Mouse (Mus musculus) neural tube, embryonic 10.5 days (tissue): Measurements from ENCODE around the gene Ano9.

Source experiments
- DNase-seq: peaks from one replicate; pipeline ENCODE4 v3.0.0-alpha.2; 2017; ENCODE audit warnings: low spot score; ENCODE audit errors: extremely low spot score

Gene Ano9

GRCm38 (mm10) chr7:141103161-141103560 is 14.4 kb downstream of the Ano9 start:
- no peak for DNase-seq

GRCm38 (mm10) chr7:141099911-141100691 is 17.5 kb downstream of the Ano9 start, which contains the start of gene Sigirr:
Gene Sigirr (minus strand): TSS chr7:141100572.
- peak; percentile 52 for DNase-seq

- no peak for DNase-seq
These were observed 20.4 kb downstream of the Ano9 start for GRCm38 (mm10) chr7:141097177-141097576.

GRCm38 (mm10) chr7:141096649-141097056 is 21.0 kb downstream of the Ano9 start:
- no peak for DNase-seq

GRCm38 (mm10) chr7:141096021-141096420 is 21.6 kb downstream of the Ano9 start:
- DNase-seq, result no peak

- no peak for DNase-seq
These were observed 23.0 kb downstream of the Ano9 start for GRCm38 (mm10) chr7:141094487-141095205.

GRCm38 (mm10) chr7:141093950-141094349 is 23.7 kb downstream of the Ano9 start:
- no peak for DNase-seq

GRCm38 (mm10) chr7:141092051-141092735 is 25.4 kb downstream of the Ano9 start:
- DNase-seq, result peak; percentile 82

- DNase-seq, result no peak
These were observed 27.4 kb downstream of the Ano9 start for GRCm38 (mm10) chr7:141090228-141090627.

- DNase-seq, result no peak
These were observed 29.1 kb downstream of the Ano9 start for GRCm38 (mm10) chr7:141088473-141088872.

GRCm38 (mm10) chr7:141087894-141088293 is 29.7 kb downstream of the Ano9 start:
- no peak for DNase-seq

- no peak for DNase-seq
These were observed 37.8 kb downstream of the Ano9 start for GRCm38 (mm10) chr7:141079481-141080449.

- no peak for DNase-seq
These were observed 38.7 kb downstream of the Ano9 start for GRCm38 (mm10) chr7:141078876-141079275.

GRCm38 (mm10) chr7:141077841-141078240 is 39.8 kb downstream of the Ano9 start, which contains the start of gene Pkp3:
Gene Pkp3 (plus strand): TSS chr7:141078218.
- no peak for DNase-seq

GRCm38 (mm10) chr7:141073782-141074181 is 43.8 kb downstream of the Ano9 start:
- no peak for DNase-seq

GRCm38 (mm10) chr7:141072017-141072745 is 45.4 kb downstream of the Ano9 start:
- DNase-seq, result no peak

- DNase-seq, result peak; percentile 82
These were observed 47.3 kb downstream of the Ano9 start for GRCm38 (mm10) chr7:141070058-141070862.

- DNase-seq, result no peak
These were observed 49.3 kb downstream of the Ano9 start for GRCm38 (mm10) chr7:141068351-141068750.

GRCm38 (mm10) chr7:141064576-141064975 is 53.0 kb downstream of the Ano9 start:
- DNase-seq, result no peak
